Mouse (Mus musculus): ENCODE data around the gene H2al1g. TPM values are rescaled to one million over a fixed set of nuclear protein-coding genes. Genes with fewer than 3 reads are reported as not detected.

The H2al1g gene
- total RNA-seq, 2 experiments from 2014 or later, result not detected

Other genes starting within 250 kb of the H2al1g start
- not detected for gene H2al1a, start 19.0 kb upstream of the H2al1g start, total RNA-seq (2021)
- gene H2al1b, start 15.8 kb upstream of the H2al1g start, total RNA-seq (2021), result not detected
- not detected for gene H2al1c, start 12.6 kb upstream of the H2al1g start, total RNA-seq (2021)
- not detected for gene H2al1d, start 9.4 kb upstream of the H2al1g start, total RNA-seq (2021)
- gene H2al1e, start 6.3 kb upstream of the H2al1g start, total RNA-seq (2021), result not detected
- not detected for gene H2al1f, start 3.1 kb upstream of the H2al1g start, total RNA-seq (2021)
- not detected for gene H2al1h, start 3.2 kb downstream of the H2al1g start, total RNA-seq (2021)
- gene H2al1i, start 6.4 kb downstream of the H2al1g start, total RNA-seq (2021), result not detected
- not detected for gene H2al1j, start 9.6 kb downstream of the H2al1g start, total RNA-seq (2021)